Mouse (Mus musculus) mammary gland, adult 2 months (tissue): Measurements from ENCODE around the gene Lelp1. TPM values are rescaled to one million over a fixed set of nuclear protein-coding genes. Genes with fewer than 3 reads are reported as not detected.

Experiments used
- polyA plus RNA-seq: library from polyadenylated mRNA; depleted of rRNA; stranded (reverse); fragments of >200 nt; gene quantifications from 2 replicates; pipeline ENCODE4 v1.2.3, GENCODE M21; 2012; ENCODE audit warnings: low replicate concordance; rRNA removed

Gene Lelp1
- polyA plus RNA-seq, result not detected in 2 replicates

GRCm38 (mm10) chr3:92142644-92143043, at the start of gene Lelp1:
Lelp1 (minus strand) TSS chr3:92142744.

GRCm38 (mm10) chr3:92123847-92124246, 18.7 kb downstream of the Lelp1 start, which contains the start of gene Prr9:
Prr9 (minus strand) TSS chr3:92123947.

Other genes starting within 250 kb of the Lelp1 start
- gene Pglyrp3, start 128.2 kb downstream of the Lelp1 start, polyA plus RNA-seq, result 0.10 TPM in 1 of 2 replicates, not detected in the other
- gene Lor, start 59.6 kb downstream of the Lelp1 start, polyA plus RNA-seq, result 1.9 and 4.7 TPM in 2 replicates
- not detected in 2 replicates for gene Prr9, start 18.8 kb downstream of the Lelp1 start, polyA plus RNA-seq
- gene Sprr2a1, start 73.1 kb upstream of the Lelp1 start, polyA plus RNA-seq, result 0.07 TPM in 1 of 2 replicates, not detected in the other
- 6.9 and 7.0 TPM in 2 replicates for gene Sprr2a2, start 73.2 kb upstream of the Lelp1 start, polyA plus RNA-seq
- gene Sprr2a3, start 142.7 kb upstream of the Lelp1 start, polyA plus RNA-seq, result 0.43 and 0.94 TPM in 2 replicates
- not detected in 2 replicates for gene Sprr2b, start 173.9 kb upstream of the Lelp1 start, polyA plus RNA-seq
- gene Sprr2d, start 196.4 kb upstream of the Lelp1 start, polyA plus RNA-seq, result not detected in 2 replicates
- not detected in 2 replicates for gene Sprr2e, start 209.4 kb upstream of the Lelp1 start, polyA plus RNA-seq
- gene Sprr2f, start 222.4 kb upstream of the Lelp1 start, polyA plus RNA-seq, result not detected in 2 replicates
- gene Sprr2h, start 242.9 kb upstream of the Lelp1 start, polyA plus RNA-seq, result not detected in 2 replicates